ENCODE assay signal across 9 mouse cellular contexts in the genomic region with DNA sequence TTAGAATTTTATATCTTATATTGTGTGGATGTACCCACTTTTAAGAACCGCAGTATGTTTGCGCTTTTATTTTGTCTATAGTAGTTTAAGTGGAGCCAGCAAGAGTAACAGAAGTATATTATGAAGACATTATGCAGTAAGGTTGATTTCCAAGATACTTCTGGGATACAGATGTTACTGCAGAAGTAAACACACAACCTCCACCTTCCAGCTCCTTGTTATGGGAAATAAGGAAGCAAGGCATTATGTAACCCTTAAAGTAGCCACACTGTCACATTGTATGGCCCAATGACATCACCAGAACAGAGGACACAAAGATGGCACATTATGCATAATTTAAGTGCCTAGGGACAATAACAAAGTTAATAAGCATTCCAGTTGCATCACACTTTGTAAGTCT. TPM values are rescaled to one million over a fixed set of nuclear protein-coding genes. Genes with fewer than 3 reads are reported as not detected.
A peak's percentile ranks its signal among the peaks of the same experiment; 100 is the strongest.
DNase-seq lines count a peak whose midpoint lies in the region; ATAC-seq and TF ChIP-seq lines count a peak whose summit lies in the region.
"Had no signal": no experiment of that assay in that cellular context is flagged by ENCODE, and none has a peak within 500 bp of the region (broad histone marks: within the 10 kb centered on the region; RNA-seq: fewer than 3 reads in every experiment).

No protein-coding gene starts in this region.

- H3K27ac ChIP-seq in kidney, embryonic 15.5 days = no peak overlapping the region
- no peak overlapping the region for H3K27ac ChIP-seq in embryonic facial prominence, embryonic 12.5 days
- H3K27ac ChIP-seq in hindbrain, embryonic 15.5 days (replicated peaks) = no peak overlapping the region
- no peak overlapping the region for H3K27ac ChIP-seq in midbrain, postnatal 0 days (ENCODE audit: low read depth, low read length)

- no peaks in the 10 kb centered on the region for H3K27me3 ChIP-seq in kidney, embryonic 15.5 days
- H3K27me3 ChIP-seq in embryonic facial prominence, embryonic 12.5 days = no peaks in the 10 kb centered on the region
- H3K27me3 ChIP-seq in hindbrain, embryonic 15.5 days = no peaks in the 10 kb centered on the region
- no peaks in the 10 kb centered on the region for H3K27me3 ChIP-seq in midbrain, postnatal 0 days (ENCODE audit: insufficient read depth, low read length)

- H3K9ac ChIP-seq in kidney, embryonic 15.5 days = peak overlapping the region; percentile 82; the same call in 1 of the 2 replicates
- no peak overlapping the region for H3K9ac ChIP-seq in embryonic facial prominence, embryonic 12.5 days
- no peak overlapping the region for H3K9ac ChIP-seq in hindbrain, embryonic 15.5 days
- H3K9ac ChIP-seq in midbrain, postnatal 0 days (replicated peaks; ENCODE audit: low read length, poor library complexity, severe bottlenecking) = no peak overlapping the region

- WGBS in kidney, embryonic 15.5 days = 92% methylated on average over 2 of the region's 2 CpGs
- 89% methylated on average over 2 of the region's 2 CpGs for WGBS in embryonic facial prominence, embryonic 12.5 days
- WGBS in hindbrain, embryonic 15.5 days = 98% methylated on average over 2 of the region's 2 CpGs
- 99% methylated on average over 2 of the region's 2 CpGs for WGBS in midbrain, postnatal 0 days

- TF ChIP-seq CTCF in midbrain, postnatal 0 days (IDR thresholded peaks at IDR 0.05) = no peak

- ATAC-seq in kidney, embryonic 15.5 days (replicated peaks; ENCODE audit: low FRiP score) = no peak
- peak; percentile 35; the same call in 1 of the 2 replicates for ATAC-seq in embryonic facial prominence, embryonic 12.5 days (ENCODE audit: insufficient number of reproducible peaks, insufficient read depth, low FRiP score, low TSS enrichment)
- ATAC-seq in hindbrain, embryonic 15.5 days (ENCODE audit: low FRiP score, low read depth) = no peak
- no peak for ATAC-seq in midbrain, postnatal 0 days (ENCODE audit: low FRiP score)
- ATAC-seq in activated CD4-positive, CD25-positive, alpha-beta regulatory T cell, adult 4 months = no peak

- peak overlapping the region; percentile 77; the same call in 1 of the 2 replicates for H3K4me3 ChIP-seq in kidney, embryonic 15.5 days (replicated peaks)
- H3K4me3 ChIP-seq in embryonic facial prominence, embryonic 12.5 days = no peak overlapping the region
- H3K4me3 ChIP-seq in hindbrain, embryonic 15.5 days = peak overlapping the region; percentile 67; the same call in 1 of the 2 replicates
- peak overlapping the region; percentile 69; the same call in 1 of the 2 replicates for H3K4me3 ChIP-seq in midbrain, postnatal 0 days (ENCODE audit: low read depth, low read length)

- 0 out of 2 replicates have a peak, but pooled peaks cover 6% of the 10 kb centered on the region for H3K4me1 ChIP-seq in kidney, embryonic 15.5 days
- no peaks in the 10 kb centered on the region for H3K4me1 ChIP-seq in embryonic facial prominence, embryonic 12.5 days
- peaks cover 10% of the 10 kb centered on the region for H3K4me1 ChIP-seq in hindbrain, embryonic 15.5 days (replicated peaks)
- no peaks in the 10 kb centered on the region for H3K4me1 ChIP-seq in midbrain, postnatal 0 days (ENCODE audit: insufficient read depth, low read length)

- no peak for DNase-seq in kidney, postnatal 25 days
- no peak for DNase-seq in midbrain, postnatal 0 days (ENCODE audit: low spot score)
- DNase-seq in ovary, postnatal 10 days (ENCODE audit: low spot score) = no peak
- no peak for DNase-seq in thymus, postnatal 10 days (ENCODE audit: low spot score in 2 of 2)

- no peaks in the 10 kb centered on the region for H3K36me3 ChIP-seq in kidney, embryonic 15.5 days
- H3K36me3 ChIP-seq in embryonic facial prominence, embryonic 12.5 days = no peaks in the 10 kb centered on the region
- no peaks in the 10 kb centered on the region for H3K36me3 ChIP-seq in hindbrain, embryonic 15.5 days
- H3K36me3 ChIP-seq in midbrain, postnatal 0 days (ENCODE audit: insufficient read depth, low read length) = no peaks in the 10 kb centered on the region
- H3K36me3 ChIP-seq: G1E had no signal

- H3K4me2 ChIP-seq in kidney, embryonic 15.5 days = peak overlapping the region; percentile 96
- peak overlapping the region; percentile 86; the same call in 1 of the 2 replicates for H3K4me2 ChIP-seq in embryonic facial prominence, embryonic 12.5 days (replicated peaks)
- H3K4me2 ChIP-seq in hindbrain, embryonic 15.5 days = peak overlapping the region; percentile 99
- H3K4me2 ChIP-seq in midbrain, postnatal 0 days (ENCODE audit: low read depth, low read length, poor library complexity, severe bottlenecking) = peak overlapping the region; percentile 99

- no peaks in the 10 kb centered on the region for H3K9me3 ChIP-seq in kidney, embryonic 15.5 days (replicated peaks)
- H3K9me3 ChIP-seq in embryonic facial prominence, embryonic 12.5 days = no peaks in the 10 kb centered on the region
- H3K9me3 ChIP-seq in hindbrain, embryonic 15.5 days = no peaks in the 10 kb centered on the region
- H3K9me3 ChIP-seq in midbrain, postnatal 0 days (ENCODE audit: low read length) = no peaks in the 10 kb centered on the region
- H3K9me3 ChIP-seq: G1E had no signal

RNA-seq across cellular contexts. Expression of a gene that starts 1.2 kb away (rescaled TPM):
- polyA plus RNA-seq in kidney, embryonic 15.5 days (2015; fragmentation: Nextera tagmentation; extraction: Ambion mirVana) = 3.8 and 4.0 TPM in 2 replicates
- 3.2 and 3.9 TPM in 2 replicates for polyA plus RNA-seq in embryonic facial prominence, embryonic 12.5 days (2016; fragmentation: Nextera tagmentation; extraction: Ambion mirVana)
- 2.2 and 2.5 TPM in 2 replicates for polyA plus RNA-seq in hindbrain, embryonic 15.5 days (2015; fragmentation: Nextera tagmentation; extraction: Ambion mirVana)
- total RNA-seq in midbrain, postnatal 0 days (2014; rRNA removed) = 1.8 and 2.1 TPM in 2 replicates
- 3.0 and 3.2 TPM in 2 replicates for polyA plus RNA-seq in midbrain, postnatal 0 days (2015; fragmentation: Nextera tagmentation; extraction: Ambion mirVana)
- polyA plus RNA-seq in activated CD4-positive, CD25-positive, alpha-beta regulatory T cell, adult 4 months (2017; shearing (Covaris generic)) = 1 to 10 TPM; 1.4 to 2.0 TPM
- polyA plus RNA-seq: G1E had no signal
